Mouse (Mus musculus): ENCODE measurements at regions not wholly inside any gene's neighbourhood (a gene's known extent, or its start where the extent isn't known, plus 50 kb on each side); places are given as distances from the start of the nearest gene placed in this dataset.

GRCm38 (mm10) chr8:103245864-103246263, 460.4 kb upstream of the Cdh11 start:
- intact Hi-C loops (cut with DNase I), result no loop called here
- no peak for DNase-seq

- intact Hi-C loops (cut with DNase I), result no loop called here
- DNase-seq, result no peak
These were observed 475.8 kb upstream of the Cdh11 start for GRCm38 (mm10) chr8:103261236-103261635.

GRCm38 (mm10) chr8:103270035-103270434, 484.6 kb upstream of the Cdh11 start:
- intact Hi-C loops (cut with DNase I), result no loop called here
- no peak for DNase-seq

GRCm38 (mm10) chr8:103270815-103271553, 485.5 kb upstream of the Cdh11 start:
- intact Hi-C loops (cut with DNase I), result no loop called here
- DNase-seq, result no peak

GRCm38 (mm10) chr8:103272305-103273079, 487.1 kb upstream of the Cdh11 start:
- intact Hi-C loops (cut with DNase I), result no loop called here
- no peak for DNase-seq

- no peak for DNase-seq
- intact Hi-C loops (cut with DNase I), result no loop called here
These were observed 488.0 kb upstream of the Cdh11 start for GRCm38 (mm10) chr8:103273476-103273875.

- no peak for DNase-seq
- intact Hi-C loops (cut with DNase I), result no loop called here
These were observed 496.4 kb upstream of the Cdh11 start for GRCm38 (mm10) chr8:103281801-103282200.

GRCm38 (mm10) chr8:103288561-103288974, 503.1 kb upstream of the Cdh11 start:
- intact Hi-C loops (cut with DNase I), result no loop called here
- no peak for DNase-seq

GRCm38 (mm10) chr8:103292896-103293295, 507.5 kb upstream of the Cdh11 start:
- DNase-seq, result no peak
- intact Hi-C loops (cut with DNase I), result no loop called here

GRCm38 (mm10) chr8:103306476-103307183, 521.2 kb upstream of the Cdh11 start:
- DNase-seq, result no peak
- intact Hi-C loops (cut with DNase I), result no loop called here

- no peak for DNase-seq
- intact Hi-C loops (cut with DNase I), result no loop called here
These were observed 528.1 kb upstream of the Cdh11 start for GRCm38 (mm10) chr8:103313576-103313975.

GRCm38 (mm10) chr8:103314279-103315022, 529.0 kb upstream of the Cdh11 start:
- intact Hi-C loops (cut with DNase I), result no loop called here
- no peak for DNase-seq

- intact Hi-C loops (cut with DNase I), result no loop called here
- DNase-seq, result no peak
These were observed 530.3 kb upstream of the Cdh11 start for GRCm38 (mm10) chr8:103315742-103316141.

GRCm38 (mm10) chr8:103316691-103317091, 531.2 kb upstream of the Cdh11 start:
- no peak for DNase-seq
- intact Hi-C loops (cut with DNase I), result no loop called here

GRCm38 (mm10) chr8:103317149-103317725, 531.8 kb upstream of the Cdh11 start:
- no peak for DNase-seq
- intact Hi-C loops (cut with DNase I), result no loop called here

- DNase-seq, result no peak
- intact Hi-C loops (cut with DNase I), result no loop called here
These were observed 538.7 kb upstream of the Cdh11 start for GRCm38 (mm10) chr8:103324016-103324665.

- intact Hi-C loops (cut with DNase I), result no loop called here
- DNase-seq, result no peak
These were observed 546.0 kb upstream of the Cdh11 start for GRCm38 (mm10) chr8:103331415-103331814.

GRCm38 (mm10) chr8:103337314-103337713, 551.9 kb upstream of the Cdh11 start:
- DNase-seq, result no peak
- intact Hi-C loops (cut with DNase I), result no loop called here

GRCm38 (mm10) chr8:103339042-103339441, 553.6 kb upstream of the Cdh11 start:
- intact Hi-C loops (cut with DNase I), result no loop called here

GRCm38 (mm10) chr8:103339951-103340350, 554.5 kb upstream of the Cdh11 start:
- intact Hi-C loops (cut with DNase I), result no loop called here
- DNase-seq, result no peak

More at GRCm38 (mm10) chr8:103339042-103339441, 553.6 kb upstream of the Cdh11 start:
- no peak for DNase-seq
